Mouse (Mus musculus) liver, postnatal 0 days (tissue): ENCODE results near the gene Cald1. TPM values are rescaled to one million over a fixed set of nuclear protein-coding genes. Genes with fewer than 3 reads are reported as not detected.
A peak's percentile ranks its signal among the peaks of the same experiment; 100 is the strongest.

Experiments used
- ATAC-seq: fragments of 200-750 bp; cut with Nextera tagmentation; 2 replicates; pipeline ENCODE4 v1.8.0; 2017; ENCODE audit warnings: mild to moderate bottlenecking, moderate library complexity
- DNase-seq: peaks from one replicate; pipeline ENCODE4 v3.0.0-alpha.2; 2016
- H3K27ac ChIP-seq: fragments of 300-500 bp; sonication (generic); 2 replicates; pipeline ENCODE4 v1.5.1; 2014; ENCODE audit warnings: antibody characterized with exemption, moderate library complexity, mild to moderate bottlenecking, low read depth
- H3K27me3 ChIP-seq: fragments of 300-500 bp; sonication (generic); 2 replicates; pipeline ENCODE4 v1.6.1; 2014; ENCODE audit warnings: low read length, control low read depth, mixed read lengths; ENCODE audit not compliant: insufficient read depth
- H3K36me3 ChIP-seq: fragments of 300-500 bp; sonication (generic); replicated peaks from 2 replicates; pipeline ENCODE4 v1.6.1; 2014; ENCODE audit warnings: mild to moderate bottlenecking, control low read depth, low read length, moderate library complexity, mixed read lengths; ENCODE audit not compliant: insufficient read depth
- H3K4me1 ChIP-seq: fragments of 300-500 bp; sonication (generic); 2 replicates; pipeline ENCODE4 v1.6.1; 2014; ENCODE audit warnings: antibody characterized with exemption, mild to moderate bottlenecking, control low read depth; ENCODE audit not compliant: insufficient read depth
- H3K4me2 ChIP-seq: fragments of 300-500 bp; sonication (generic); 2 replicates; pipeline ENCODE4 v1.6.1; 2014; ENCODE audit warnings: low read depth, mild to moderate bottlenecking, low read length, moderate library complexity, mixed read lengths
- H3K4me3 ChIP-seq: fragments of 300-500 bp; sonication (generic); 2 replicates; pipeline ENCODE4 v1.5.1; 2014; ENCODE audit warnings: low read depth, low read length
- H3K9ac ChIP-seq: fragments of 300-500 bp; sonication (generic); replicated peaks from 2 replicates; pipeline ENCODE4 v1.6.1; 2014; ENCODE audit warnings: mild to moderate bottlenecking, moderate library complexity
- H3K9me3 ChIP-seq: fragments of 300-500 bp; sonication (generic); 2 replicates; pipeline ENCODE4 v1.6.1; 2016; ENCODE audit warnings: mild to moderate bottlenecking, control low read depth, low read length, mixed read lengths
- CTCF ChIP-seq: sonication (generic); IDR thresholded peaks from 2 replicates; pipeline ENCODE4 v1.5.1; 2016; ENCODE audit warnings: antibody characterized with exemption, low read depth
- EP300 ChIP-seq: IDR thresholded peaks from 2 replicates; pipeline ENCODE4 v1.6.1; 2016; ENCODE audit warnings: antibody characterized with exemption, low read depth, mild to moderate bottlenecking
- WGBS: fragments of 180-500 bp; shearing (Covaris S2); extraction: QIAGEN DNeasy Blood & Tissue Kit; methylation state at CpG from one replicate; pipeline ENCODE4 v1.1.7; 2014; ENCODE audit not compliant: insufficient replicate concordance; 5-methylcytosine and 5-hydroxymethylcytosine counted together
- polyA plus RNA-seq: library from polyadenylated mRNA; unstranded; fragments of >200 nt; fragmentation: Nextera tagmentation; extraction: Ambion mirVana; gene quantifications from 2 replicates; pipeline ENCODE4 v1.2.1, GENCODE M21; 2015

Cald1 gene
- polyA plus RNA-seq, 1 experiment from 2014 or later, result 131 TPM

- DNase-seq (no peak), ATAC-seq (no peak)
- Histone ChIP-seq H3K27me3 (no peaks in the 10 kb centered on the region), H3K4me1 (no peaks in the 10 kb centered on the region), H3K4me3 (no peak overlapping the region), H3K9ac (no peak overlapping the region), H3K36me3 (no peaks in the 10 kb centered on the region), H3K4me2 (no peak overlapping the region), H3K27ac (no peak overlapping the region), H3K9me3 (no peaks in the 10 kb centered on the region)
- TF ChIP-seq CTCF (no peak), EP300 (no peak)
- WGBS, result 80% methylated on average over 5 of the region's 5 CpGs
Observed at GRCm38 (mm10) chr6:34668739-34669254, 70.5 kb downstream of the Cald1 start.

- Histone ChIP-seq H3K4me2 (no peak overlapping the region), H3K9me3 (no peaks in the 10 kb centered on the region), H3K9ac (no peak overlapping the region), H3K4me1 (no peaks in the 10 kb centered on the region), H3K27me3 (no peaks in the 10 kb centered on the region), H3K4me3 (no peak overlapping the region), H3K36me3 (no peaks in the 10 kb centered on the region), H3K27ac (no peak overlapping the region)
- 68% methylated on average over 1 of the region's 1 CpGs for WGBS
- DNase-seq (no peak), ATAC-seq (no peak)
- TF ChIP-seq CTCF, result no peak
- no peak for TF ChIP-seq EP300
Observed at GRCm38 (mm10) chr6:34671355-34671754, 73.1 kb downstream of the Cald1 start.

- Histone ChIP-seq H3K9ac (no peak overlapping the region), H3K36me3 (no peaks in the 10 kb centered on the region), H3K9me3 (no peaks in the 10 kb centered on the region), H3K27me3 (no peaks in the 10 kb centered on the region), H3K4me2 (peak overlapping the region; percentile 36), H3K4me3 (no peak overlapping the region), H3K4me1 (no peaks in the 10 kb centered on the region), H3K27ac (no peak overlapping the region)
- no peak for DNase-seq
- no peak for ATAC-seq
- WGBS, result 25% methylated on average over 7 of the region's 7 CpGs
- TF ChIP-seq EP300 (no peak), CTCF (no peak)
Observed at GRCm38 (mm10) chr6:34674416-34674815, 76.1 kb downstream of the Cald1 start.

- DNase-seq (peak; percentile 30), ATAC-seq (no peak)
- no peaks in the 10 kb centered on the region for H3K9me3 ChIP-seq
- H3K4me1 ChIP-seq, result no peaks in the 10 kb centered on the region
- TF ChIP-seq CTCF, result no peak
- no peak for TF ChIP-seq EP300
- H3K27ac ChIP-seq, result no peak overlapping the region
- H3K4me3 ChIP-seq, result no peak overlapping the region
- H3K9ac ChIP-seq, result no peak overlapping the region
- WGBS, result 41% methylated on average over 10 of the region's 10 CpGs
- H3K27me3 ChIP-seq, result no peaks in the 10 kb centered on the region
- H3K36me3 ChIP-seq, result no peaks in the 10 kb centered on the region
- H3K4me2 ChIP-seq, result peak overlapping the region; percentile 36; the same call in 1 of the 2 replicates
Observed at GRCm38 (mm10) chr6:34674897-34675296, 76.6 kb downstream of the Cald1 start.

GRCm38 (mm10) chr6:34682126-34682525 is 83.8 kb downstream of the Cald1 start:
- WGBS, result 32% methylated on average over 8 of the region's 8 CpGs
- no peak overlapping the region for H3K27ac ChIP-seq
- H3K36me3 ChIP-seq, result no peaks in the 10 kb centered on the region
- no peak for DNase-seq
- ATAC-seq, result no peak
- no peak overlapping the region for H3K4me3 ChIP-seq
- no peaks in the 10 kb centered on the region for H3K27me3 ChIP-seq
- H3K4me1 ChIP-seq, result peaks cover 4% of the 10 kb centered on the region; the same call in 1 of the 2 replicates
- TF ChIP-seq EP300, result no peak
- no peak for TF ChIP-seq CTCF
- no peaks in the 10 kb centered on the region for H3K9me3 ChIP-seq
- no peak overlapping the region for H3K4me2 ChIP-seq
- H3K9ac ChIP-seq, result no peak overlapping the region

- no peak for TF ChIP-seq CTCF
- no peak for TF ChIP-seq EP300
- Histone ChIP-seq H3K36me3 (no peaks in the 10 kb centered on the region), H3K9me3 (no peaks in the 10 kb centered on the region), H3K9ac (no peak overlapping the region), H3K27me3 (no peaks in the 10 kb centered on the region), H3K4me3 (no peak overlapping the region), H3K4me1 (peaks cover 7% of the 10 kb centered on the region; the same call in 1 of the 2 replicates), H3K4me2 (no peak overlapping the region), H3K27ac (no peak overlapping the region)
- no peak for ATAC-seq
- DNase-seq, result no peak
- WGBS, result 28% methylated on average over 8 of the region's 8 CpGs
Observed at GRCm38 (mm10) chr6:34684886-34685285, 86.6 kb downstream of the Cald1 start.

GRCm38 (mm10) chr6:34688971-34689370 is 90.7 kb downstream of the Cald1 start:
- WGBS, result 54% methylated on average over 2 of the region's 2 CpGs
- Histone ChIP-seq H3K4me2 (no peak overlapping the region), H3K4me3 (no peak overlapping the region), H3K27ac (no peak overlapping the region), H3K9ac (no peak overlapping the region), H3K27me3 (no peaks in the 10 kb centered on the region), H3K36me3 (no peaks in the 10 kb centered on the region), H3K9me3 (no peaks in the 10 kb centered on the region), H3K4me1 (0 out of 2 replicates have a peak, but pooled peaks cover 3% of the 10 kb centered on the region)
- TF ChIP-seq CTCF, result no peak
- no peak for TF ChIP-seq EP300
- DNase-seq (no peak), ATAC-seq (no peak)
